Mouse (Mus musculus) induced T-regulatory cell, adult 2 months (primary cell): ENCODE data around the gene Vmn2r116.
"Not testable (repeated sequence)": the region's sequence is repeated elsewhere in the genome, so short reads cannot be mapped to it uniquely, and the experiment has no call there.

Experiments used
- DNase-seq: peaks from one replicate; pipeline ENCODE4 v3.0.0-alpha.2; 2012; ENCODE audit warnings: low read depth

The Vmn2r116 gene

GRCm38 (mm10) chr17:23384304-23384703 lies at the start of gene Vmn2r116:
TSS of gene Vmn2r116 (plus strand) at chr17:23384604.
- not testable (repeated sequence) for DNase-seq

- not testable (repeated sequence) for DNase-seq
Measured at GRCm38 (mm10) chr17:23343441-23343840, 41.0 kb upstream of the Vmn2r116 start, which contains the start of gene Vmn2r115. TSS of gene Vmn2r115 (plus strand) at chr17:23343741.

- no peak for DNase-seq
Measured at GRCm38 (mm10) chr17:23351644-23352043, 32.8 kb upstream of the Vmn2r116 start.

GRCm38 (mm10) chr17:23433150-23433679 lies 48.8 kb downstream of the Vmn2r116 start:
- DNase-seq: no peak
